Mouse (Mus musculus): Measurements from ENCODE around the gene Gdf10.

GRCm38 (mm10) chr14:33952233-33952981, 29.0 kb downstream of the Gdf10 start:
- TF ChIP-seq CTCF (IDR thresholded peaks at IDR 0.05; ENCODE audit: insufficient read depth, low read depth, low read length) (no peak), POLR2A (IDR thresholded peaks at IDR 0.05; ENCODE audit: insufficient read depth, low read depth, low read length) (no peak)
